Mouse (Mus musculus): ENCODE measurements around the gene Ripor2.

GRCm38 (mm10) chr13:24629073-24629621 is 47.2 kb downstream of the Ripor2 start:
- no peak for TF ChIP-seq POLR2A (IDR thresholded peaks at IDR 0.05; ENCODE audit: low read depth, low read length)
- TF ChIP-seq CTCF (IDR thresholded peaks at IDR 0.05; ENCODE audit: extremely low read depth, insufficient read length, insufficient replicate concordance, low read depth, low read length), result no peak
